Mouse (Mus musculus): ENCODE data around the gene Chst1. TPM values are rescaled to one million over a fixed set of nuclear protein-coding genes. Genes with fewer than 3 reads are reported as not detected.

Gene Chst1
- polyA plus RNA-seq, 1 experiment from 2014 or later: 2.1 TPM

DNA sequence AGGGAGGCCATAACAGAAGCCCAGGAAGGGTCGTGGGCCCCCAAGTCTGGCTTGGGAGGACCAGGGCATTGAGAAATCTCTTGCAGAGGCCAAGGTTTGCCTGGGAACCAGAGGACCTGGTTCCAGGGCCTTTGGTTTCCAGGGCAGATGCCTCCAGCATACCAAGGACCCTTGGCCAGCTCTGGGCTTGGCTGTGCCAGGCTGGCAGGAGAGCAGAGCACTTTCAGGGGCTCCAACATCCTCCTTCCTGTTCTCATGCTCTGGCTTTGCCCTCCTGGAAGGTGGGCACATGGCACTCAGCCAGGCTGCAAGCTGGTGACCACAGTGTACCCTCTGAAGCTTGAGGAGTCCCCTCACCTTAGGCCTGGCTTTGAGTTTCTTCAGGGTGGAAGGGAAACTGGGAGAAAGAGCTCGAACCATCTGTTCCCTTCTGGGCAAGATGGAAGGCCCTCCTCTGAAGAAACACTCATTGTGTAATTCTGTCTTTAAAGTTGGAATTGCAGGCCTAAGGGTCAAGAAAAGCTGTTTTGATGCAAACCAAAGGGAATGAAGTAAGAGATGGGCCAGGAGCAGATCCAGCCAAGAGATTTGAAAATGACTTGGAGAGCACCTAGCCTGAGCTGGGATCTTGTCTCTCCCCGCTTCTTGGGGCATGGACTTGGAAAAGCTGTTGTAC is 10.3 kb downstream of the Chst1 start:
- no peaks in the 10 kb centered on the region; the same call in 1 of the 2 replicates for H3K4me1 ChIP-seq
- H3K27me3 ChIP-seq (replicated peaks): peaks cover 40% of the 10 kb centered on the region
- no peaks in the 10 kb centered on the region for H3K36me3 ChIP-seq
- H3K4me2 ChIP-seq: no peak overlapping the region
- H3K9me3 ChIP-seq: no peaks in the 10 kb centered on the region
- no peak overlapping the region for H3K4me3 ChIP-seq
- no peak for ATAC-seq (ENCODE audit: extremely low read depth, insufficient number of reproducible peaks, low FRiP score, low TSS enrichment)
- H3K9ac ChIP-seq: no peak overlapping the region
- 81% methylated on average over 3 of the region's 3 CpGs for WGBS
- no peak overlapping the region for H3K27ac ChIP-seq (replicated peaks)

DNA sequence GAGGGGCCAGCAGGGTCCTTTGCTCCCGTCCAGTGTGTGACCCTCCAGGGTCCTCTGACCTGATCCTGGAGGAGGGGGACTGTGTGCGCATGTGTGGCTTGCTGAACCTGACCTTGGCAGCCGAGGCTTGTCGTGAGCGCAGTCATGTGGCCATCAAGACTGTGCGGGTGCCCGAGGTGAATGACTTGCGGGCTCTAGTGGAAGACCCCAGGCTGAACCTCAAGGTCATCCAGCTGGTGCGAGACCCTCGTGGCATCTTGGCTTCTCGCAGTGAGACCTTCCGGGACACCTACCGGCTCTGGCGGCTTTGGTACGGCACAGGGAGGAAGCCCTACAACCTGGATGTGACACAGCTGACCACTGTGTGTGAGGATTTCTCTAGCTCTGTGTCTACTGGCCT is 14.1 kb downstream of the Chst1 start:
- Histone ChIP-seq H3K27me3 (replicated peaks) (peaks cover 11% of the 10 kb centered on the region; the same call in 1 of the 2 replicates), H3K9me3 (no peaks in the 10 kb centered on the region), H3K4me2 (no peak overlapping the region), H3K27ac (replicated peaks) (no peak overlapping the region), H3K36me3 (no peaks in the 10 kb centered on the region), H3K4me1 (no peaks in the 10 kb centered on the region), H3K4me3 (no peak overlapping the region), H3K9ac (no peak overlapping the region)
- ATAC-seq (ENCODE audit: extremely low read depth, insufficient number of reproducible peaks, low FRiP score, low TSS enrichment): no peak
- WGBS: 87% methylated on average over 15 of the region's 15 CpGs

DNA sequence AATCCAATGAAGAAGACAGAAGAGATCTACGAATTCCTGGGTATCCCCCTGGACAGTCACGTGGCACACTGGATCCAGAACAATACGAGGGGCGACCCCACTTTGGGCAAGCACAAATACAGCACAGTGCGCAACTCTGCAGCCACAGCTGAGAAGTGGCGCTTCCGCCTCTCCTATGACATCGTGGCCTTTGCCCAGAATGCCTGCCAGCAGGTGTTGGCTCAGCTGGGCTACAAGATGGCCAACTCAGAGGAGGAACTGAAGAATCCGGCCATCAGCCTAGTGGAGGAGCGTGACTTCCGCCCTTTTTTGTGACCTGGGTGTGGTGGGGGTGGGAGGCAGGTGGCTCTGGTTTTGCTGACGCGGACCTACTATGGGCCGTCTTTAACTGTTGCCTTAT is 14.6 kb downstream of the Chst1 start:
- 82% methylated on average over 14 of the region's 14 CpGs for WGBS
- peaks cover 11% of the 10 kb centered on the region; the same call in 1 of the 2 replicates for H3K27me3 ChIP-seq (replicated peaks)
- H3K4me1 ChIP-seq: no peaks in the 10 kb centered on the region
- H3K4me2 ChIP-seq: no peak overlapping the region
- no peak overlapping the region for H3K27ac ChIP-seq (replicated peaks)
- H3K36me3 ChIP-seq: no peaks in the 10 kb centered on the region
- H3K9me3 ChIP-seq: no peaks in the 10 kb centered on the region
- no peak overlapping the region for H3K4me3 ChIP-seq
- no peak overlapping the region for H3K9ac ChIP-seq
- no peak for ATAC-seq (ENCODE audit: extremely low read depth, insufficient number of reproducible peaks, low FRiP score, low TSS enrichment)

DNA sequence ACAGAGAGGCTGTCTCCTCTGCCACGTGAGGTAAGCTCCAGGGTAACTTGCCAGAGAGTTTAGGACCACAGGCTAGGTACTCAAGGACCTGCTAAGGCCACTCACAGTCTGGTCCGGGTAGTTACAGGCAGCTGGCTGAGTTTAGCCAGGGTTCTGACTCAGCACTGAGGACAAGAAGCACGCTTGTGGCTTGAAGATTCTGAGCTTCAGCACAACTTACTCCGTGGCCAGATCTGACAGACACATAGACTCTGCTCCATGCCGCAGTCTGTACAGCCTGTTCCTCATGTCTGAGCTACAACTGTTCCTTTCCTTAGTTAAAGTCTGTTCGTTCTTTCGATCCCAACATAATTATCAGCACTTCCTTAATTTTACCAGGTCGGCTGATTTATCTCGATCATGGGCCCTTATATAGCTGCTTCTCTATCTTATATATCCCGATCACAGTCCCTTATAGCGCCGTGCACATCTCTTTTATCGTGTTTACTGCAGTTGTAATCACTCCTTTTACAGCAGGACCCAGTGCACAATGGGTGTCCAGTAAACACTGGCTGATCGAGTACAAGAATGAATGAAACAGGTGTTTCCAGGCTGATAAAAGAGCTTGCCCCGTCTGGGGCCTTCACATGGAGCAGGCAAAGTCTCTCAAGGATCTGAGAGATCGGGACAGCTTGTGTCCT is 17.7 kb downstream of the Chst1 start:
- ATAC-seq (ENCODE audit: extremely low read depth, insufficient number of reproducible peaks, low FRiP score, low TSS enrichment): no peak
- no peak overlapping the region for H3K4me2 ChIP-seq
- no peaks in the 10 kb centered on the region for H3K4me1 ChIP-seq
- no peak overlapping the region for H3K4me3 ChIP-seq
- 68% methylated on average over 16 of the region's 16 CpGs for WGBS
- H3K36me3 ChIP-seq: no peaks in the 10 kb centered on the region
- no peak overlapping the region for H3K9ac ChIP-seq
- peaks cover 6% of the 10 kb centered on the region; the same call in 1 of the 2 replicates for H3K27me3 ChIP-seq (replicated peaks)
- peaks cover 3% of the 10 kb centered on the region; the same call in 1 of the 2 replicates for H3K9me3 ChIP-seq
- H3K27ac ChIP-seq (replicated peaks): no peak overlapping the region

DNA sequence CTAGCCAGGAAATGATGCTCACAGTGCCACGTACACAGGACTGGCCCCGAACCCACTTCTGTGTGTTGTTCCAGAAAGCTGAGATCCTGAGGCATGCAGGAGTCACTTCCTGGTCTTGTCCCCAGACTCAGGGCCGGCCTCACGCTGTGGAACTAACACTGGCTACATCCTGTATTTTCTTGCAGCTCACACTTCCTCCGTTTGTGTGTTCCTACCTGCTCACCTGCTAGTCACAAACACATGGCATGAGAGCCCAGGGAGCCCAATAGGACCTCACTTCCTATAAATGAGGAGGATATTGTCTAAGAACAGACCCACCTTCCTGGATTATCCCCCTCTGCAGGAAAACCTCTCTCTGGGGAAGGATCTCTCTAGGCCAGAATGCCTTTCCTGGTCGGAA is 18.5 kb downstream of the Chst1 start:
- ATAC-seq (ENCODE audit: extremely low read depth, insufficient number of reproducible peaks, low FRiP score, low TSS enrichment): no peak
- H3K27me3 ChIP-seq (replicated peaks): peaks cover 5% of the 10 kb centered on the region; the same call in 1 of the 2 replicates
- no peak overlapping the region for H3K9ac ChIP-seq
- no peaks in the 10 kb centered on the region for H3K36me3 ChIP-seq
- peak overlapping the region; percentile 4 for H3K27ac ChIP-seq (replicated peaks)
- no peak overlapping the region for H3K4me2 ChIP-seq
- WGBS: 52% methylated on average over 6 of the region's 6 CpGs
- H3K9me3 ChIP-seq: peaks cover 3% of the 10 kb centered on the region; the same call in 1 of the 2 replicates
- no peaks in the 10 kb centered on the region for H3K4me1 ChIP-seq
- no peak overlapping the region for H3K4me3 ChIP-seq

DNA sequence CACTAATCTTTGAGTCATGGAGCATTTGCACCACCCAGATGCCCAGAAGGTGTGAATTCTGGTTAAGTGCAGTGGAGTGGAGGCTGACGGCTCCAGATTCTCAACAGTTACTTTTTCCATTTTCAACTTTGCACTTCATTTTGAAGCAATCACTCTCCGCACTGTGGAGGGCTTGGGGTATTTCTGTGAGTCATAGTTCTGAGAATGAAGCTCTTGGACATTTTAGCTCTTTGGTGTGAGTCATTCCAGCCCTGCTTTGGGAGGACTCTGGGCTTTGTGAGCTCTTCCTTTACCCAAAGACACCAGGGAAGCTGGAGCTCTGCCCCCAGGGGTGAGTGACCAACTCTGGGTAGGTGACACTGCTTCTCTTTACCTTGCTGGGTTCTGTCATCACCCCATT is 28.1 kb downstream of the Chst1 start:
- H3K9ac ChIP-seq: no peak overlapping the region
- H3K4me1 ChIP-seq: no peaks in the 10 kb centered on the region
- no peak overlapping the region for H3K4me2 ChIP-seq
- H3K36me3 ChIP-seq: no peaks in the 10 kb centered on the region
- no peaks in the 10 kb centered on the region for H3K27me3 ChIP-seq (replicated peaks)
- no peak for ATAC-seq (ENCODE audit: extremely low read depth, insufficient number of reproducible peaks, low FRiP score, low TSS enrichment)
- H3K4me3 ChIP-seq: no peak overlapping the region
- 39% methylated on average over 2 of the region's 2 CpGs for WGBS
- H3K27ac ChIP-seq (replicated peaks): no peak overlapping the region
- H3K9me3 ChIP-seq: no peaks in the 10 kb centered on the region

DNA sequence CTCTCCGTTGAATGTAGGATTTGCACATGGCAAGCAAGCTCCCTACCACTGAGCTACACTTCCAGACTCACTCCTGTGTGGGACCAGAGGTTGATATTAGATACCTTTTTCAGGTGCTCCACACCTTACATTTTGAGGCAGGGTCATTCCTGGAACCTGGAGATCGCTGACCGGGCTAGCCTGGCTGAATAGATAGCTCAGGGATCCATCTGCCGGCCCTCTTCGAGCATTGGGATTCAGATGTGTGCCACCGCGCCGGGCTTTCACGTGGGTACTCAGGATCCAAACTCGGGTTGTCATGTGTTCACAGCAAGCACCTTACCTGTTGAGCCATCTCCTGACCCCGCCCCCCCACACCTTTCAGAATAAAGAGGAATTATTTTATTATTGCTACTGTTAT is 31.3 kb downstream of the Chst1 start:
- no peak overlapping the region for H3K9ac ChIP-seq
- no peak overlapping the region for H3K27ac ChIP-seq (replicated peaks)
- no peaks in the 10 kb centered on the region for H3K4me1 ChIP-seq
- no peaks in the 10 kb centered on the region for H3K36me3 ChIP-seq
- 81% methylated on average over 11 of the region's 11 CpGs for WGBS
- H3K4me3 ChIP-seq: no peak overlapping the region
- no peak overlapping the region for H3K4me2 ChIP-seq
- ATAC-seq (ENCODE audit: extremely low read depth, insufficient number of reproducible peaks, low FRiP score, low TSS enrichment): no peak
- H3K27me3 ChIP-seq (replicated peaks): no peaks in the 10 kb centered on the region
- no peaks in the 10 kb centered on the region for H3K9me3 ChIP-seq

DNA sequence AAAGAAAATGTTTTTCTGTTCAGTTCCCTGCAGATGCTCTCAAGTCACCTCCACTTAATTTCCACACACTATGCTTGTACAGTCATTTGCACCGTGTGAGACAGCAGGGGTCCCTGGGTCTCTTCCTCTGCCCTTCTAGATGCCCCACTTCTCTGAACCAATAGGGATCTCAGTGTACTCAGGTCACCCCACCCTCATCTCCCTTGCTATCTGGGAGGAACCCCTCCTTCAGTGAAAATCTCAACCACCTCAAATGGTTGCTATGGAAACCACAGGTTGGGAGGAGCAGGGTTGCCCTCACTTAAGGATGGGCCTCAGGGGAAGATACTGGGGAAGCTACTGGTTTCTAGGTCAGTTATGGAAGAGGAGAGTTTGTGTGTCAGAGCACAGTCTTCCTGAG is 32.5 kb downstream of the Chst1 start:
- Histone ChIP-seq H3K4me3 (no peak overlapping the region), H3K4me2 (no peak overlapping the region), H3K4me1 (no peaks in the 10 kb centered on the region), H3K9me3 (no peaks in the 10 kb centered on the region), H3K36me3 (no peaks in the 10 kb centered on the region), H3K27ac (replicated peaks) (no peak overlapping the region), H3K9ac (no peak overlapping the region), H3K27me3 (replicated peaks) (no peaks in the 10 kb centered on the region)
- ATAC-seq (ENCODE audit: extremely low read depth, insufficient number of reproducible peaks, low FRiP score, low TSS enrichment): no peak
- 62% methylated on average over 1 of the region's 1 CpGs for WGBS

DNA sequence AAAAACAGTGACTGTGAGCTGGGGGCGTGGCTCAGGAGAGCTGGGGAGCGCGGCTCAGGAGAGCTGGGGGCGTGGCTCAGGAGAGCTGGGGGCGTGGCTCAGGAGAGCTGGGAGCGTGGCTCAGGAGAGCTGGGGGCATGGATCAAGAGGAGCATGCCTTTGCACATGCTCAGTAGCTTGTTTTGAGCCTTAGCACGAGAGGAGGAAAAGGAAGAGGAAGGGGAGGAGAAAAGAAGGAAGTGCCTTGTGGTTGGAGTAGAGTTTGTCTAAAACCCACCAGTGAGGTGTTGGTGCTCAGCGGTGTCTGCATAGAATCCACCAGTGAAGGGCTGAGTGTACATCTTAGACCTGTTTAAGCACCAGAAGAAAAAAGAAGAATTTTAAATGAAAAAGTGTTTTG is 41.0 kb downstream of the Chst1 start:
- Histone ChIP-seq H3K4me1 (peaks cover 4% of the 10 kb centered on the region), H3K9me3 (no peaks in the 10 kb centered on the region), H3K36me3 (no peaks in the 10 kb centered on the region), H3K27ac (replicated peaks) (no peak overlapping the region), H3K27me3 (replicated peaks) (no peaks in the 10 kb centered on the region), H3K4me3 (no peak overlapping the region), H3K9ac (no peak overlapping the region), H3K4me2 (no peak overlapping the region)
- no peak for ATAC-seq (ENCODE audit: extremely low read depth, insufficient number of reproducible peaks, low FRiP score, low TSS enrichment)
- 24% methylated on average over 8 of the region's 8 CpGs for WGBS

DNA sequence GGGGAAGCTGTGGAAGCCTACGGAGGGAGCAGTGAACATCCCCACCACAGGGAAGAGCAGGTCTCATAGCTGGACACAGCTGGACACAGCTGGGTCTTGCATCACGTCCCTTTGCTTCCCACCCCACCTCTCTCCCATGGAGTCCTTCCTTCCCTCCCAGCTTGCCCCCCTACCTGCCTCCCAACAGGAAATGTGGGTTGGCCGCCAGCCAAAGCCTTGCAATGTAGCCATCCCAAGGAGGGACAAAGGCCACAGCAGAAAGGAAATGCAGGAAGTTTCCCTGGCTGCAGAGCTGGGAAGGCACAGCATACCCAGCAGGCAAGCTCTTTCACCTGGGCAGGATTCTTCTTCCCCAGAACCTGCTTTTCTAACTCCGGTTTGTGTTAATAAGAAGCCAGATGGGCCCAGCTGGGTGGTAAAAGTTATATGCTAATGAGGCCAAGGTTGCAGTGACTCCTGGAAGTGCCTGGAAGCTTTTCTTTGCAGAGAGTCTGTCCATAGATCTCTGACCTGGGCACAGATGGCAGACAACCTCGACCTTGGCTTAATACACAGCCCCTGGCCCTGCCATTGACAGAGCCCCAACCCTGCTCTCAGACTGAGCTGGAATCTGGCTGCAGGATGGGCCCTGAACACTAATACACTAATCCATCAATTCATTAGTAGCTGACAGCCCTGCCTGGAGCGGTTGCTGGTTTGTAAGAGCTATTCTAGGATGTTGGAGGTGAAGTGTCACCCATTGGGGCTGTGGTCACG is 46.0 kb downstream of the Chst1 start:
- WGBS: 40% methylated on average over 7 of the region's 7 CpGs
- Histone ChIP-seq H3K4me1 (peaks cover 14% of the 10 kb centered on the region), H3K9me3 (no peaks in the 10 kb centered on the region), H3K36me3 (no peaks in the 10 kb centered on the region), H3K4me3 (no peak overlapping the region), H3K27ac (replicated peaks) (no peak overlapping the region), H3K9ac (no peak overlapping the region), H3K4me2 (no peak overlapping the region), H3K27me3 (replicated peaks) (no peaks in the 10 kb centered on the region)
- ATAC-seq (ENCODE audit: extremely low read depth, insufficient number of reproducible peaks, low FRiP score, low TSS enrichment): no peak

DNA sequence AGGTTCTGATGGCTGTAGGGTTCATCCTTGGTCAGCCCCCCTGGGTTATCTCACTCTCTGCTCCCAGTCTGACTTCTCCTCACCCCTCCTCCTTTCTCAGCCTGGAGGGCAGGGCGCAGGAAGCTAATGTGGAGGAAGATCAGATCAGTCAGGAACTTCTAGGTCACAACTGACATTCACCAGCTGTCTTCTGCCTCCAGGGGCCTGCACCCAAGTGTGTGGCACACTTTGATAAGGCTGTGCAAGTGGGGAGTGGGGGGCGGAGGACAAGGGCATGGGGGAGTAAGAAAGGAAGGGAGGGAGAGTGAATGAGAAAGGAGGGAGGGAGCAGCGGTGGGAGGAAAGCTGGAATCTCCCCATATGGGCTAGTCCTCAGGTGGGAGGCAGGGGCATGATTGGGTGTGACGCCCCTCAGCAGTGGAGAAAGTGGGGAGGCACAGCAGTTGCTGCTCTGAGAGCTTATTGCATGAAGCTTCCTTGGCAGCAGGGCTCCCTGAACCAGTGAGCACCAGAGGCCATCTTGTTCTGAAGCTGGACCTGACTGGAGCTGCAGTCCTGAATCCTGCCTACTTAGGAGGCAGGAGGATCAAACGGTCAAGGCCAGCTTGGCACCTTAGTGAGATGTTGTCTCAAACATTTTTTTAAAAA is 49.8 kb downstream of the Chst1 start:
- Histone ChIP-seq H3K27me3 (replicated peaks) (no peaks in the 10 kb centered on the region), H3K4me2 (no peak overlapping the region), H3K4me3 (no peak overlapping the region), H3K9ac (no peak overlapping the region), H3K9me3 (no peaks in the 10 kb centered on the region), H3K27ac (replicated peaks) (no peak overlapping the region), H3K4me1 (peaks cover 14% of the 10 kb centered on the region), H3K36me3 (no peaks in the 10 kb centered on the region)
- ATAC-seq (ENCODE audit: extremely low read depth, insufficient number of reproducible peaks, low FRiP score, low TSS enrichment): no peak
- 19% methylated on average over 5 of the region's 5 CpGs for WGBS

Data from heart, embryonic 13.5 days (tissue).